Mouse (Mus musculus) stomach, postnatal 0 days (tissue): ENCODE measurements at regions not wholly inside any gene's neighbourhood (a gene's known extent, or its start where the extent isn't known, plus 50 kb on each side); places are given as distances from the start of the nearest gene placed in this dataset.

Source experiments
- ATAC-seq: fragments of 200-750 bp; cut with Nextera tagmentation; 2 replicates; pipeline ENCODE4 v1.8.0; 2017; ENCODE audit not compliant: low FRiP score, low TSS enrichment
- DNase-seq: peaks from one replicate; pipeline ENCODE4 v3.0.0-alpha.2; 2016; ENCODE audit warnings: low spot score
- H3K27ac ChIP-seq: fragments of 300-500 bp; sonication (generic); replicated peaks from 2 replicates; pipeline ENCODE4 v1.5.1; 2014; ENCODE audit warnings: mild to moderate bottlenecking, control low read depth
- H3K27me3 ChIP-seq: fragments of 300-500 bp; sonication (generic); 2 replicates; pipeline ENCODE4 v1.6.1; 2014; ENCODE audit warnings: low read length; ENCODE audit not compliant: control insufficient read depth, insufficient read depth
- H3K36me3 ChIP-seq: fragments of 300-500 bp; sonication (generic); 2 replicates; pipeline ENCODE4 v1.6.1; 2014; ENCODE audit warnings: low read length, mixed read lengths; ENCODE audit not compliant: control insufficient read depth, insufficient read depth
- H3K4me1 ChIP-seq: fragments of 300-500 bp; sonication (generic); replicated peaks from 2 replicates; pipeline ENCODE4 v1.6.1; 2014; ENCODE audit warnings: antibody characterized with exemption; ENCODE audit not compliant: control insufficient read depth, insufficient read depth
- H3K4me2 ChIP-seq: fragments of 300-500 bp; sonication (generic); replicated peaks from 2 replicates; pipeline ENCODE4 v1.6.1; 2014; ENCODE audit warnings: low read depth, mild to moderate bottlenecking, control low read depth, moderate library complexity
- H3K4me3 ChIP-seq: fragments of 300-500 bp; sonication (generic); 2 replicates; pipeline ENCODE4 v1.5.1; 2014; ENCODE audit warnings: low read depth, low read length, control low read depth
- H3K9ac ChIP-seq: fragments of 300-500 bp; sonication (generic); 2 replicates; pipeline ENCODE4 v1.6.1; 2014; ENCODE audit warnings: mild to moderate bottlenecking, low read length, control low read depth, mixed read lengths
- H3K9me3 ChIP-seq: fragments of 300-500 bp; sonication (generic); 2 replicates; pipeline ENCODE4 v1.6.1; 2016; ENCODE audit warnings: low read length; ENCODE audit not compliant: control insufficient read depth
- CTCF ChIP-seq: IDR thresholded peaks from 2 replicates; pipeline ENCODE4 v1.5.1; 2016; ENCODE audit warnings: antibody characterized with exemption, low read depth, mild to moderate bottlenecking, moderate library complexity
- EP300 ChIP-seq: optimal IDR thresholded peaks from 2 replicates; pipeline ENCODE3; 2016; ENCODE audit warnings: antibody characterized with exemption
- WGBS: fragments of 180-500 bp; shearing (Covaris S2); extraction: QIAGEN DNeasy Blood & Tissue Kit; methylation state at CpG from one replicate; pipeline ENCODE4 v1.1.7; 2014; 5-methylcytosine and 5-hydroxymethylcytosine counted together

DNA sequence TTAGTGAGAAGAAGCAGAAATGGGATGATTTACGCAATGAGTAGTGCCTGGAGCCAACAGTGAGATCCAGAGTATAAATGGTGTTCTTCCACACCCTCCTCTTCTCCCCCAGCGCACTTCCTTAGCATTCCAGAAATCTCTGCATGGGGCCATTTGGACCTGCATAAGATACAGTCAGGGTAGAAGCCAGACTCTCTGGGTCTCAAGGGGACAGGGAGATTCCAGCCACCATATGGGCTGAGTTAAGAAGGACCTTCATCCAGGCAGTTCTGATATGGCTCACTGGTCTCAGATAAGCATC, 70.2 kb upstream of the Peli2 start:
- 51% methylated on average over 2 of the region's 2 CpGs for WGBS
- H3K27ac ChIP-seq, result no peak overlapping the region

DNA sequence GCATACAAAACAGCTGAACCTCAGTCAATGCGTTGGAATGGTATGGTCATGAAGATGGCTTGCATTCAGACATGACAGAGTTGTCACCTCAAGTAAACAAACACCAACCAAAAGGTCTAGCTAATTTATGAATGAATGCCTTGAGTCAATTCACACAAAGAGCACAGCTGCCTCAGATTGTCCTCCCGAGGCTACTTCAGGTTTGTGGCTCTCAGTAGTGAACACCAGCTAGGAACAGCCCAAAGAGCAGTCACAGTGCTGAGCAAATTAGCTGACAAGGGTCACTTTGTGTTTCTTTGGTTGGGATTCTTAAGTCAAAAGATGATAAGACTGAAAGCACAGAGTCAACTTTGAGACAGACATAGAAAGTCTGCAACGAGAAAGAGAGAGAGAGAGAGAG, 68.7 kb upstream of the Peli2 start:
- Histone ChIP-seq H3K4me3 (no peak overlapping the region), H3K36me3 (no peaks in the 10 kb centered on the region), H3K4me2 (no peak overlapping the region), H3K27ac (no peak overlapping the region), H3K9me3 (no peaks in the 10 kb centered on the region), H3K27me3 (no peaks in the 10 kb centered on the region), H3K9ac (no peak overlapping the region), H3K4me1 (no peaks in the 10 kb centered on the region)
- no peak for DNase-seq
- no peak for TF ChIP-seq EP300
- TF ChIP-seq CTCF, result no peak
- WGBS, result 60% methylated on average over 3 of the region's 3 CpGs
- no peak for ATAC-seq

More for the DNA sequence above, 70.2 kb upstream of the Peli2 start:
- DNase-seq (no peak), ATAC-seq (no peak)
- Histone ChIP-seq H3K4me1 (no peaks in the 10 kb centered on the region), H3K9me3 (no peaks in the 10 kb centered on the region), H3K9ac (no peak overlapping the region), H3K36me3 (no peaks in the 10 kb centered on the region), H3K4me3 (no peak overlapping the region), H3K4me2 (no peak overlapping the region), H3K27me3 (no peaks in the 10 kb centered on the region)
- TF ChIP-seq EP300 (no peak), CTCF (no peak)

DNA sequence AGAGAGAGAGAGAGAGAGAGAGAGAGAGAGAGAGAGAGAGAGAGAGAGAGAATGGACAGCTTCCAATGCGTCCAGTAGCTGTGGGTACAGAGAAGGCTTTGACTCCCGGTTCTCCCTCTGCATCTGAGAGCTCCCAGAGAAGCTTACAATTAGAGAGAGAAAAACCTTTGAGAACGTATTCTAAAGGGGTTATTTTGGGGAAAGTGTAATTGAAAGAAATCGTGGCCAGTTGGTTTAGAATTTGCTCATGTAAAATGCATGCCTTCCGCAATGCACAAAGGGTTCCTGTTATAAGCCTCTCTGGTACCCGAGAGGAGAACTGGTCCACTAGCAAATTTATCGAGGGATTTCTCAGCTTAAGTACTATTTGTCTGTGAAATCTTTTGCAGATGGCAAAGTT, 68.2 kb upstream of the Peli2 start:
- H3K27ac ChIP-seq, result no peak overlapping the region
- H3K9me3 ChIP-seq, result no peaks in the 10 kb centered on the region
- no peak for DNase-seq
- no peaks in the 10 kb centered on the region for H3K36me3 ChIP-seq
- H3K4me1 ChIP-seq, result no peaks in the 10 kb centered on the region
- H3K9ac ChIP-seq, result no peak overlapping the region
- H3K4me2 ChIP-seq, result no peak overlapping the region
- 74% methylated on average over 7 of the region's 7 CpGs for WGBS
- no peak for TF ChIP-seq CTCF
- no peak for TF ChIP-seq EP300
- no peak for ATAC-seq
- H3K27me3 ChIP-seq, result no peaks in the 10 kb centered on the region
- no peak overlapping the region for H3K4me3 ChIP-seq

DNA sequence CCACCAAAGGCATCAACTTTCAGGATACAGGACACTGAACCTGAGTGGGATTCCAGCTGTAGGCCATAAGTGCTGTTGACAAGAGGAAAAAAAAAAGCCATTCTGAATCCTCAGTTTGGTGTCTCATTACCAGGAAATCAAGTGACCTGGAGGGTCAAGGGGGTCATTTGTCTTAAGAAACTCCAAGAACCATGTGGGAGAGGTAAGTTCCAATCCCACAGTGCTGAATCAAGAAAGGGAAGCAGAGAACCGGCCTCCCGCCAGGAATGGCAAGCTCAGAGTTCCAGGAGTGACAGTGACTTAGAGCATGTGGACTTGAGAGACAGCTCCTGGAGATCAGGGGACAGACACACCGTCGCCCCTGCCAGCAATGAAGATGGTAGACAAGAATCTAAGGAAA, 67.5 kb upstream of the Peli2 start:
- TF ChIP-seq EP300 (no peak), CTCF (no peak)
- ATAC-seq (no peak), DNase-seq (no peak)
- Histone ChIP-seq H3K36me3 (no peaks in the 10 kb centered on the region), H3K4me1 (no peaks in the 10 kb centered on the region), H3K27ac (no peak overlapping the region), H3K9ac (no peak overlapping the region), H3K27me3 (no peaks in the 10 kb centered on the region), H3K4me3 (no peak overlapping the region), H3K9me3 (no peaks in the 10 kb centered on the region), H3K4me2 (no peak overlapping the region)
- WGBS, result 52% methylated on average over 4 of the region's 4 CpGs

DNA sequence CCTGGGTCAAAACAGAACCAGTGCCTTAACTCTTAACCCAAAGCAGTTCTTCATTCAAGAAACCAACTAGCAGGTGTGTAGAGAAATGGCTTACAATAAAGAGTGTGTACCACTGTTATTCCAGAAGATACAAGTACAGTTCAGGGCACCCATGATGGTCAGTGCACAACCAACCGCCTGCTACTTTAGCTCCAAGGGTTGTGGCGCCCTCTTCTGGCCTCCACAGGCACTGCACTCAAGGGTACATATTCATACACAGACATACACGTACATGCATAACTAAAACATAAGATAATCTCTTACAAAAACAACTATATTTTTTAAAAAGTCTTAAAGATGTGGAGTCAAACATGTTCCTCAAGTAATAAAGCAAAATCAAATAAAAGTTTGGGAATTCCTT, 65.9 kb upstream of the Peli2 start:
- Histone ChIP-seq H3K4me1 (no peaks in the 10 kb centered on the region), H3K9ac (no peak overlapping the region), H3K4me2 (no peak overlapping the region), H3K27me3 (no peaks in the 10 kb centered on the region), H3K36me3 (no peaks in the 10 kb centered on the region), H3K27ac (no peak overlapping the region), H3K9me3 (no peaks in the 10 kb centered on the region), H3K4me3 (no peak overlapping the region)
- ATAC-seq, result no peak
- WGBS, result 71% methylated on average over 3 of the region's 3 CpGs
- no peak for DNase-seq
- TF ChIP-seq EP300 (no peak), CTCF (peak; percentile 53)

DNA sequence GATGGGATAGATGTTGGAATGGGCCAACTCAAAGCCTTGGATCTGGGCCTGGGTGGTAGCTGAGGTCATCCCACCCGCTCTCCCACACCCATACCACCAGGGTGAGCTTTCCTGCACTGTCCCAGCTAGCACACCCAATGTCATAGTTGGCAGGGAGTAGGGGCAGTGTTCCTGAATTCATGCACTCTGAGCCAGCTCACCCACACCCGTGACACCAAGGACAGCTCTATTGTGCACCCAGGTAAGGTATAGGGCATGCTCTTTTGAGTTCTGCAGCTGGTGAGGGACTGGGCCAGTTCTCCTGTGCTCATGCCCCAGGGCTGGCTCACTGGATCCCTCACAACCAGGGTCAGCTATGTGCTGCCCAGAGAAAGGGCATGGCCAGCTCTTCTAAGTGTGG, 64.8 kb upstream of the Peli2 start:
- TF ChIP-seq EP300, result no peak
- Histone ChIP-seq H3K9me3 (no peaks in the 10 kb centered on the region), H3K27me3 (no peaks in the 10 kb centered on the region), H3K27ac (no peak overlapping the region), H3K4me1 (no peaks in the 10 kb centered on the region), H3K36me3 (no peaks in the 10 kb centered on the region), H3K4me3 (no peak overlapping the region), H3K4me2 (no peak overlapping the region), H3K9ac (no peak overlapping the region)
- WGBS, result 89% methylated on average over 2 of the region's 2 CpGs
- no peak; the same call in 1 of the 2 replicates for ATAC-seq
- DNase-seq, result no peak
